Mouse (Mus musculus): ENCODE data around the gene Plppr3. TPM values are rescaled to one million over a fixed set of nuclear protein-coding genes. Genes with fewer than 3 reads are reported as not detected.

Plppr3 gene
- polyA plus RNA-seq, 1 experiment = 2.3 TPM

GRCm38 (mm10) chr10:79861230-79862048 is 13.0 kb downstream of the Plppr3 start:
- TF ChIP-seq MAX (IDR thresholded peaks at IDR 0.05) = no peak
- no peak for TF ChIP-seq MYOG (IDR thresholded peaks at IDR 0.05; ENCODE audit: control insufficient read depth, extremely low read depth, insufficient read length)
- Histone ChIP-seq H3K4me3 (ENCODE audit: insufficient read depth, poor library complexity, severe bottlenecking) (no peak overlapping the region), H3K27me3 (ENCODE audit: control insufficient read depth, insufficient read depth, insufficient read length) (no peaks in the 10 kb centered on the region), H3ac (ENCODE audit: control insufficient read depth, insufficient read length, low read depth) (no peak overlapping the region), H3K79me2 (ENCODE audit: control insufficient read depth, insufficient read depth) (peaks cover 62% of the 10 kb centered on the region), H3K79me3 (ENCODE audit: low read depth) (peaks cover 51% of the 10 kb centered on the region), H3K36me3 (ENCODE audit: control insufficient read depth, insufficient read depth) (peaks cover 86% of the 10 kb centered on the region)

- H3K79me3 ChIP-seq (ENCODE audit: low read depth) = peaks cover 63% of the 10 kb centered on the region
- no peak overlapping the region for H3K4me3 ChIP-seq (ENCODE audit: insufficient read depth, poor library complexity, severe bottlenecking)
- no peak overlapping the region for H3ac ChIP-seq (ENCODE audit: control insufficient read depth, insufficient read length, low read depth)
- H3K36me3 ChIP-seq (ENCODE audit: control insufficient read depth, insufficient read depth) = peaks cover 93% of the 10 kb centered on the region
- H3K27me3 ChIP-seq (ENCODE audit: control insufficient read depth, insufficient read depth, insufficient read length) = no peaks in the 10 kb centered on the region
- no peak for TF ChIP-seq MYOD1 (IDR thresholded peaks at IDR 0.05; ENCODE audit: control insufficient read depth, insufficient read length, low read depth)
- TF ChIP-seq USF1 (IDR thresholded peaks at IDR 0.05; ENCODE audit: low read depth) = no peak
- no peak for TF ChIP-seq CEBPB (IDR thresholded peaks at IDR 0.05; ENCODE audit: low read depth)
- peaks cover 74% of the 10 kb centered on the region for H3K79me2 ChIP-seq (ENCODE audit: control insufficient read depth, insufficient read depth)
Observed at GRCm38 (mm10) chr10:79860079-79860911, 14.1 kb downstream of the Plppr3 start.

- Histone ChIP-seq H3K79me2 (ENCODE audit: control insufficient read depth, insufficient read depth) (peaks cover 83% of the 10 kb centered on the region), H3K79me3 (ENCODE audit: low read depth) (peaks cover 71% of the 10 kb centered on the region), H3K27me3 (ENCODE audit: control insufficient read depth, insufficient read depth, insufficient read length) (no peaks in the 10 kb centered on the region), H3ac (ENCODE audit: control insufficient read depth, insufficient read length, low read depth) (no peak overlapping the region), H3K36me3 (ENCODE audit: control insufficient read depth, insufficient read depth) (peaks cover 84% of the 10 kb centered on the region), H3K4me3 (ENCODE audit: insufficient read depth, poor library complexity, severe bottlenecking) (no peak overlapping the region)
- TF ChIP-seq MYOG (IDR thresholded peaks at IDR 0.05; ENCODE audit: control insufficient read depth, extremely low read depth, insufficient read length) (no peak), CEBPB (IDR thresholded peaks at IDR 0.05; ENCODE audit: low read depth) (no peak), USF1 (IDR thresholded peaks at IDR 0.05; ENCODE audit: low read depth) (no peak), FOSL1 (IDR thresholded peaks at IDR 0.05; ENCODE audit: insufficient read depth, low read length, poor library complexity, severe bottlenecking) (no peak), MYOD1 (IDR thresholded peaks at IDR 0.05; ENCODE audit: control insufficient read depth, insufficient read length, low read depth) (no peak), MAX (IDR thresholded peaks at IDR 0.05) (no peak), CTCF (IDR thresholded peaks at IDR 0.05; ENCODE audit: control insufficient read depth, insufficient read depth, insufficient read length) (no peak)
Observed at GRCm38 (mm10) chr10:79859116-79859515, 15.3 kb downstream of the Plppr3 start.

GRCm38 (mm10) chr10:79858416-79859074 is 15.9 kb downstream of the Plppr3 start:
- no peak for TF ChIP-seq CEBPB (IDR thresholded peaks at IDR 0.05; ENCODE audit: low read depth)

GRCm38 (mm10) chr10:79857894-79858293 is 16.5 kb downstream of the Plppr3 start:
- peak overlapping the region; percentile 87 for H3K4me3 ChIP-seq (ENCODE audit: insufficient read depth, poor library complexity, severe bottlenecking)
- peaks cover 72% of the 10 kb centered on the region for H3K36me3 ChIP-seq (ENCODE audit: control insufficient read depth, insufficient read depth)
- peaks cover 86% of the 10 kb centered on the region for H3K79me2 ChIP-seq (ENCODE audit: control insufficient read depth, insufficient read depth)
- no peaks in the 10 kb centered on the region for H3K27me3 ChIP-seq (ENCODE audit: control insufficient read depth, insufficient read depth, insufficient read length)
- H3K79me3 ChIP-seq (ENCODE audit: low read depth) = peaks cover 72% of the 10 kb centered on the region
- peak overlapping the region; percentile 2 for H3ac ChIP-seq (ENCODE audit: control insufficient read depth, insufficient read length, low read depth)
- TF ChIP-seq USF1 (IDR thresholded peaks at IDR 0.05; ENCODE audit: low read depth) (no peak), MYOD1 (IDR thresholded peaks at IDR 0.05; ENCODE audit: control insufficient read depth, insufficient read length, low read depth) (no peak), MYOG (IDR thresholded peaks at IDR 0.05; ENCODE audit: control insufficient read depth, extremely low read depth, insufficient read length) (no peak), FOSL1 (IDR thresholded peaks at IDR 0.05; ENCODE audit: insufficient read depth, low read length, poor library complexity, severe bottlenecking) (no peak), CEBPB (IDR thresholded peaks at IDR 0.05; ENCODE audit: low read depth) (no peak), MAX (IDR thresholded peaks at IDR 0.05) (no peak), CTCF (IDR thresholded peaks at IDR 0.05; ENCODE audit: control insufficient read depth, insufficient read depth, insufficient read length) (no peak)

More at GRCm38 (mm10) chr10:79858416-79859074, 15.9 kb downstream of the Plppr3 start:
- Histone ChIP-seq H3K79me3 (ENCODE audit: low read depth) (peaks cover 71% of the 10 kb centered on the region), H3K4me3 (ENCODE audit: insufficient read depth, poor library complexity, severe bottlenecking) (no peak overlapping the region), H3ac (ENCODE audit: control insufficient read depth, insufficient read length, low read depth) (no peak overlapping the region), H3K27me3 (ENCODE audit: control insufficient read depth, insufficient read depth, insufficient read length) (no peaks in the 10 kb centered on the region), H3K36me3 (ENCODE audit: control insufficient read depth, insufficient read depth) (peaks cover 79% of the 10 kb centered on the region), H3K79me2 (ENCODE audit: control insufficient read depth, insufficient read depth) (peaks cover 83% of the 10 kb centered on the region)

Measured in C2C12 (cell line).